Mouse (Mus musculus): ENCODE data around the gene Mrto4. TPM values are rescaled to one million over a fixed set of nuclear protein-coding genes. Genes with fewer than 3 reads are reported as not detected.
A peak's percentile ranks its signal among the peaks of the same experiment; 100 is the strongest.
"Not testable (repeated sequence)": the region's sequence is repeated elsewhere in the genome, so short reads cannot be mapped to it uniquely, and the experiment has no call there.

Mrto4 gene
- 68.7 and 72.9 TPM in 2 replicates for polyA plus RNA-seq (2015; fragmentation: Nextera tagmentation; extraction: Ambion mirVana)

GRCm38 (mm10) chr4:139351931-139352711 is at the start of gene Mrto4, which contains the start of the genes Emc1 and Ubr4:
Mrto4 (minus strand) TSS chr4:139352576.
Emc1 (plus strand) TSS chr4:139352587.
Ubr4 (plus strand) TSS chr4:139352609.
- peaks cover 16% of the 10 kb centered on the region for H3K36me3 ChIP-seq (ENCODE audit: control insufficient read depth, insufficient read depth)
- H3K4me3 ChIP-seq (ENCODE audit: low read length): peak within 1 kb of the TSS; percentile 90
- H3K4me2 ChIP-seq (ENCODE audit: low read depth, low read length): peak within 1 kb of the TSS; percentile 98
- peak; percentile 92 for ATAC-seq (replicated peaks; ENCODE audit: extremely low read depth, insufficient read depth, low FRiP score)
- H3K27me3 ChIP-seq (ENCODE audit: control insufficient read depth, insufficient read depth, low read length): no peaks in the 10 kb centered on the region
- peak within 1 kb of the TSS; percentile 95 for H3K9ac ChIP-seq (ENCODE audit: low read length)
- under 1% methylated on average over 64 of the region's 64 CpGs for WGBS
- no peaks in the 10 kb centered on the region for H3K9me3 ChIP-seq (replicated peaks; ENCODE audit: control insufficient read depth, low read length)
- peak within 1 kb of the TSS; percentile 97 for H3K27ac ChIP-seq (ENCODE audit: low read length)
- peaks cover 17% of the 10 kb centered on the region for H3K4me1 ChIP-seq (ENCODE audit: control insufficient read depth, insufficient read depth, low read length)

GRCm38 (mm10) chr4:139400487-139400886 is 48.1 kb upstream of the Mrto4 start:
- H3K4me2 ChIP-seq (ENCODE audit: low read depth, low read length): no peak overlapping the region
- H3K4me3 ChIP-seq (ENCODE audit: low read length): no peak overlapping the region
- H3K9ac ChIP-seq (ENCODE audit: low read length): no peak overlapping the region
- no peaks in the 10 kb centered on the region for H3K4me1 ChIP-seq (ENCODE audit: control insufficient read depth, insufficient read depth, low read length)
- ATAC-seq (replicated peaks; ENCODE audit: extremely low read depth, insufficient read depth, low FRiP score): no peak
- peaks cover 70% of the 10 kb centered on the region for H3K36me3 ChIP-seq (ENCODE audit: control insufficient read depth, insufficient read depth)
- no peaks in the 10 kb centered on the region for H3K9me3 ChIP-seq (replicated peaks; ENCODE audit: control insufficient read depth, low read length)
- H3K27ac ChIP-seq (ENCODE audit: low read length): no peak overlapping the region
- H3K27me3 ChIP-seq (ENCODE audit: control insufficient read depth, insufficient read depth, low read length): no peaks in the 10 kb centered on the region
- WGBS: 87% methylated on average over 5 of the region's 5 CpGs

- no peak overlapping the region for H3K9ac ChIP-seq (ENCODE audit: low read length)
- peak; percentile 80 for ATAC-seq (replicated peaks; ENCODE audit: extremely low read depth, insufficient read depth, low FRiP score)
- no peaks in the 10 kb centered on the region for H3K27me3 ChIP-seq (ENCODE audit: control insufficient read depth, insufficient read depth, low read length)
- peaks cover 64% of the 10 kb centered on the region for H3K36me3 ChIP-seq (ENCODE audit: control insufficient read depth, insufficient read depth)
- H3K4me1 ChIP-seq (ENCODE audit: control insufficient read depth, insufficient read depth, low read length): peaks cover 4% of the 10 kb centered on the region; the same call in 1 of the 2 replicates
- H3K4me3 ChIP-seq (ENCODE audit: low read length): no peak overlapping the region
- no peak overlapping the region for H3K27ac ChIP-seq (ENCODE audit: low read length)
- no peaks in the 10 kb centered on the region for H3K9me3 ChIP-seq (replicated peaks; ENCODE audit: control insufficient read depth, low read length)
- no peak overlapping the region for H3K4me2 ChIP-seq (ENCODE audit: low read depth, low read length)
- 30% methylated on average over 2 of the region's 2 CpGs for WGBS
Measured at GRCm38 (mm10) chr4:139395431-139395830, 43.1 kb upstream of the Mrto4 start.

GRCm38 (mm10) chr4:139389557-139389956 is 37.2 kb upstream of the Mrto4 start:
- Histone ChIP-seq H3K36me3 (ENCODE audit: control insufficient read depth, insufficient read depth) (peaks cover 30% of the 10 kb centered on the region), H3K4me3 (ENCODE audit: low read length) (no peak overlapping the region), H3K9ac (ENCODE audit: low read length) (no peak overlapping the region), H3K27me3 (ENCODE audit: control insufficient read depth, insufficient read depth, low read length) (no peaks in the 10 kb centered on the region), H3K4me2 (ENCODE audit: low read depth, low read length) (no peak overlapping the region), H3K9me3 (replicated peaks; ENCODE audit: control insufficient read depth, low read length) (no peaks in the 10 kb centered on the region), H3K27ac (ENCODE audit: low read length) (no peak overlapping the region), H3K4me1 (ENCODE audit: control insufficient read depth, insufficient read depth, low read length) (peaks cover 13% of the 10 kb centered on the region)
- ATAC-seq (replicated peaks; ENCODE audit: extremely low read depth, insufficient read depth, low FRiP score): no peak
- 83% methylated on average over 4 of the region's 4 CpGs for WGBS

GRCm38 (mm10) chr4:139386869-139387319 is 34.5 kb upstream of the Mrto4 start:
- Histone ChIP-seq H3K36me3 (ENCODE audit: control insufficient read depth, insufficient read depth) (peaks cover 10% of the 10 kb centered on the region), H3K4me3 (ENCODE audit: low read length) (no peak overlapping the region), H3K4me1 (ENCODE audit: control insufficient read depth, insufficient read depth, low read length) (peaks cover 19% of the 10 kb centered on the region), H3K4me2 (ENCODE audit: low read depth, low read length) (no peak overlapping the region), H3K9ac (ENCODE audit: low read length) (no peak overlapping the region), H3K9me3 (replicated peaks; ENCODE audit: control insufficient read depth, low read length) (no peaks in the 10 kb centered on the region), H3K27ac (ENCODE audit: low read length) (0 out of 2 replicates have a peak overlapping the region, but pooled peaks have one; percentile 54), H3K27me3 (ENCODE audit: control insufficient read depth, insufficient read depth, low read length) (no peaks in the 10 kb centered on the region)
- 37% methylated on average over 6 of the region's 6 CpGs for WGBS
- peak; percentile 68 for ATAC-seq (replicated peaks; ENCODE audit: extremely low read depth, insufficient read depth, low FRiP score)

- peaks cover 25% of the 10 kb centered on the region for H3K4me1 ChIP-seq (ENCODE audit: control insufficient read depth, insufficient read depth, low read length)
- H3K27me3 ChIP-seq (ENCODE audit: control insufficient read depth, insufficient read depth, low read length); H3K4me3 ChIP-seq (ENCODE audit: low read length); H3K4me2 ChIP-seq (ENCODE audit: low read depth, low read length); H3K36me3 ChIP-seq (ENCODE audit: control insufficient read depth, insufficient read depth); H3K9ac ChIP-seq (ENCODE audit: low read length); H3K9me3 ChIP-seq (replicated peaks; ENCODE audit: control insufficient read depth, low read length); H3K27ac ChIP-seq (ENCODE audit: low read length); ATAC-seq (replicated peaks; ENCODE audit: extremely low read depth, insufficient read depth, low FRiP score): not testable (repeated sequence)
- WGBS: 84% methylated on average over 5 of the region's 5 CpGs
Measured at GRCm38 (mm10) chr4:139385841-139386240, 33.5 kb upstream of the Mrto4 start.

- Histone ChIP-seq H3K27me3 (ENCODE audit: control insufficient read depth, insufficient read depth, low read length) (no peaks in the 10 kb centered on the region), H3K4me3 (ENCODE audit: low read length) (no peak overlapping the region), H3K4me1 (ENCODE audit: control insufficient read depth, insufficient read depth, low read length) (peaks cover 27% of the 10 kb centered on the region), H3K36me3 (ENCODE audit: control insufficient read depth, insufficient read depth) (no peaks in the 10 kb centered on the region), H3K9me3 (replicated peaks; ENCODE audit: control insufficient read depth, low read length) (no peaks in the 10 kb centered on the region), H3K27ac (ENCODE audit: low read length) (no peak overlapping the region), H3K9ac (ENCODE audit: low read length) (0 out of 2 replicates have a peak overlapping the region, but pooled peaks have one; percentile 5), H3K4me2 (ENCODE audit: low read depth, low read length) (peak overlapping the region; percentile 51)
- 58% methylated on average over 7 of the region's 7 CpGs for WGBS
- ATAC-seq (replicated peaks; ENCODE audit: extremely low read depth, insufficient read depth, low FRiP score): no peak
Measured at GRCm38 (mm10) chr4:139382231-139382630, 29.9 kb upstream of the Mrto4 start.

- H3K4me1 ChIP-seq (ENCODE audit: control insufficient read depth, insufficient read depth, low read length): peaks cover 19% of the 10 kb centered on the region
- peak overlapping the region; percentile 96 for H3K4me3 ChIP-seq (ENCODE audit: low read length)
- H3K27me3 ChIP-seq (ENCODE audit: control insufficient read depth, insufficient read depth, low read length): no peaks in the 10 kb centered on the region
- peak overlapping the region; percentile 97 for H3K4me2 ChIP-seq (ENCODE audit: low read depth, low read length)
- H3K9ac ChIP-seq (ENCODE audit: low read length): peak overlapping the region; percentile 93
- H3K9me3 ChIP-seq (replicated peaks; ENCODE audit: control insufficient read depth, low read length): no peaks in the 10 kb centered on the region
- peaks cover 5% of the 10 kb centered on the region; the same call in 1 of the 2 replicates for H3K36me3 ChIP-seq (ENCODE audit: control insufficient read depth, insufficient read depth)
- ATAC-seq (replicated peaks; ENCODE audit: extremely low read depth, insufficient read depth, low FRiP score): no peak
- WGBS: 39% methylated on average over 4 of the region's 4 CpGs
- H3K27ac ChIP-seq (ENCODE audit: low read length): no peak overlapping the region
Measured at GRCm38 (mm10) chr4:139381452-139381845, 29.1 kb upstream of the Mrto4 start.

All from heart, embryonic 16.5 days (tissue).